Comparison of ENCODE assay signal across 18 mouse cellular contexts in genomic region chr13:9817356-9817755, GRCm38 (mm10).
"Had no signal": no experiment of that assay in that cellular context is flagged by ENCODE, and none has a peak within 500 bp of the region (broad histone marks: within the 10 kb centered on the region; RNA-seq: fewer than 3 reads in every experiment).

No protein-coding gene starts in this region.

- H3K4me1 ChIP-seq: lung, embryonic 15.5 days; megakaryocyte, embryonic 14.5 days; midbrain, embryonic 13.5 days; midbrain, embryonic 15.5 days; neural tube, embryonic 13.5 days; neural tube, embryonic 15.5 days; stomach, embryonic 15.5 days had no signal

- H3K36me3 ChIP-seq: lung, embryonic 15.5 days; midbrain, embryonic 13.5 days; midbrain, embryonic 15.5 days; neural tube, embryonic 13.5 days; neural tube, embryonic 15.5 days; stomach, embryonic 15.5 days had no signal

- DNase-seq: liver, postnatal 0 days; lung, adult 2 months; lung, postnatal 14 days; lung, postnatal 36 days; retina, postnatal 1 day; right cerebral cortex, adult 18-20 months; thymus, adult 2 months; thymus, postnatal 25 days; thymus, postnatal 4 days had no signal

- H3K9ac ChIP-seq: liver, postnatal 0 days; lung, embryonic 15.5 days; midbrain, embryonic 13.5 days; midbrain, embryonic 15.5 days; neural tube, embryonic 13.5 days; neural tube, embryonic 15.5 days; stomach, embryonic 15.5 days had no signal

- H3K4me3 ChIP-seq: lung, embryonic 15.5 days; megakaryocyte, embryonic 14.5 days; midbrain, embryonic 13.5 days; midbrain, embryonic 15.5 days; neural tube, embryonic 13.5 days; neural tube, embryonic 15.5 days; stomach, embryonic 15.5 days had no signal

- H3K9me3 ChIP-seq: lung, embryonic 15.5 days; megakaryocyte, embryonic 14.5 days; midbrain, embryonic 13.5 days; midbrain, embryonic 15.5 days; neural tube, embryonic 13.5 days; neural tube, embryonic 15.5 days; stomach, embryonic 15.5 days had no signal

- H3K27ac ChIP-seq: lung, embryonic 15.5 days; macrophage; midbrain, embryonic 13.5 days; midbrain, embryonic 15.5 days; neural tube, embryonic 13.5 days; neural tube, embryonic 15.5 days; stomach, embryonic 15.5 days; stomach, postnatal 0 days had no signal
